In the genomic region with DNA sequence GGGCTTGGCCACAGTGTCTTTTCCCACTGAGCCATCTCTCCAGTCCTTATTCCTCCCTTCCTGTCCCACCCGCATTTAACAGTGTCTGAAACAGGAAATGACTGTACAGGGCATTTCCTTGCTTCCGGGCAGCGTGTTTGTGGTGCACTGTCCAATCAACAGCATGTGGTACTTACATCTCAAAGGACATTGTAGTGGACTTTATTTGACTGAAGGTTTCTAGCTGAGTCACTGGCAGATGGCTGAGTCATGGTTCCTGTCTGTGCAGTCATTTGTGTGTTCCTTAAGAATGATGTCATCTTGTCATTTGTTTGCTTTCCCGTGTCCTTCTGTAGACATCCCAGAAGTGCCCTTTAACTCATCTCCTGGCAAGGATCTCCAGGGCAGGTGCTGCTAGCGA, we compare ENCODE assay signal across 10 mouse cellular contexts. TPM values are rescaled to one million over a fixed set of nuclear protein-coding genes. Genes with fewer than 3 reads are reported as not detected.
DNase-seq lines count a peak whose midpoint lies in the region; ATAC-seq and TF ChIP-seq lines count a peak whose summit lies in the region.
"Had no signal": no experiment of that assay in that cellular context is flagged by ENCODE, and none has a peak within 500 bp of the region (broad histone marks: within the 10 kb centered on the region; RNA-seq: fewer than 3 reads in every experiment).

No protein-coding gene starts in this region.

- H3K4me1 ChIP-seq in intestine, postnatal 0 days (replicated peaks; ENCODE audit: control insufficient read depth, insufficient read depth, low read length), result no peaks in the 10 kb centered on the region
- H3K4me1 ChIP-seq in intestine, embryonic 15.5 days (replicated peaks), result no peaks in the 10 kb centered on the region
- H3K4me1 ChIP-seq: stomach, embryonic 15.5 days had no signal

- no peak overlapping the region for H3K9ac ChIP-seq in intestine, postnatal 0 days (ENCODE audit: low read depth, low read length)
- no peak overlapping the region for H3K9ac ChIP-seq in intestine, embryonic 15.5 days
- H3K9ac ChIP-seq: liver, embryonic 14.5 days; stomach, embryonic 15.5 days had no signal

- DNase-seq in 3134 (ENCODE audit: extremely low read depth, insufficient read length, low spot score) (peak; percentile 55), MN1 (ENCODE audit: low spot score) (peak; percentile 53)
- peak; percentile 13 for DNase-seq in fibroblast of lung, adult 2 months (ENCODE audit: low read depth)
- no peak for DNase-seq in B cell, adult 2 months
- DNase-seq in right cerebral cortex, postnatal 4 days, result no peak

- 44% methylated on average over 5 of the region's 5 CpGs for WGBS in intestine, postnatal 0 days
- WGBS in intestine, embryonic 15.5 days, result 47% methylated on average over 5 of the region's 5 CpGs

- peak; percentile 80 for ATAC-seq in intestine, postnatal 0 days
- ATAC-seq in intestine, embryonic 15.5 days, result no peak
- ATAC-seq in megakaryocyte-erythroid progenitor cell, adult 5-6 weeks (replicated peaks; ENCODE audit: low FRiP score, low TSS enrichment, poor library complexity, severe bottlenecking), result no peak

- H3K9me3 ChIP-seq in intestine, postnatal 0 days (ENCODE audit: control insufficient read depth), result no peaks in the 10 kb centered on the region
- H3K9me3 ChIP-seq in intestine, embryonic 15.5 days, result no peaks in the 10 kb centered on the region
- H3K9me3 ChIP-seq: stomach, embryonic 15.5 days had no signal

- no peak overlapping the region for H3K27ac ChIP-seq in intestine, postnatal 0 days (ENCODE audit: low read depth, low read length)
- H3K27ac ChIP-seq in intestine, embryonic 15.5 days, result no peak overlapping the region
- H3K27ac ChIP-seq: liver, embryonic 14.5 days; stomach, embryonic 15.5 days had no signal

- H3K36me3 ChIP-seq in intestine, postnatal 0 days (ENCODE audit: control insufficient read depth, insufficient read depth), result no peaks in the 10 kb centered on the region
- no peaks in the 10 kb centered on the region for H3K36me3 ChIP-seq in intestine, embryonic 15.5 days
- H3K36me3 ChIP-seq: stomach, embryonic 15.5 days had no signal

- H3K4me3 ChIP-seq in intestine, postnatal 0 days (ENCODE audit: low read depth, low read length), result no peak overlapping the region
- H3K4me3 ChIP-seq in intestine, embryonic 15.5 days (replicated peaks), result no peak overlapping the region
- H3K4me3 ChIP-seq: stomach, embryonic 15.5 days had no signal

- no peak for TF ChIP-seq CTCF in intestine, postnatal 0 days (IDR thresholded peaks at IDR 0.05; ENCODE audit: low read depth)

- no peaks in the 10 kb centered on the region for H3K27me3 ChIP-seq in intestine, postnatal 0 days (replicated peaks; ENCODE audit: control insufficient read depth, insufficient read depth, low read length)
- no peaks in the 10 kb centered on the region for H3K27me3 ChIP-seq in intestine, embryonic 15.5 days (replicated peaks)
- H3K27me3 ChIP-seq: stomach, embryonic 15.5 days had no signal

- no peak overlapping the region for H3K4me2 ChIP-seq in intestine, postnatal 0 days (replicated peaks; ENCODE audit: low read depth)
- no peak overlapping the region for H3K4me2 ChIP-seq in intestine, embryonic 15.5 days (replicated peaks)
- H3K4me2 ChIP-seq: stomach, embryonic 15.5 days had no signal

RNA-seq across cellular contexts. Expression of gene Aldh1a3, which starts 50.2 kb away (rescaled TPM):
- 45.4 and 46.6 TPM in 2 replicates for polyA plus RNA-seq in intestine, postnatal 0 days (2015; fragmentation: Nextera tagmentation; extraction: Ambion mirVana)
- polyA plus RNA-seq in intestine, embryonic 15.5 days (2015; fragmentation: Nextera tagmentation; extraction: Ambion mirVana), result 16.9 and 17.6 TPM in 2 replicates
- 0.89 and 2.5 TPM in 2 replicates for total RNA-seq in megakaryocyte-erythroid progenitor cell, adult 5-6 weeks (2014; fragmentation: Nextera tagmentation)
- total RNA-seq in megakaryocyte-erythroid progenitor cell, adult 5-6 weeks (2017), result 0.30 and 1.9 TPM in 2 replicates

Comparison
In these comparisons a context has a peak if more than half of its experiments do, and no peak if none do; other contexts are left out.
1. DNase-seq: peak in 3134 (single experiment), MN1 (single experiment) and fibroblast of lung, adult 2 months (single experiment); none in B cell, adult 2 months (0 of 2) and right cerebral cortex, postnatal 4 days (single experiment).